Mouse (Mus musculus) E14TG2a.4 (cell line): Measurements from ENCODE around the gene Arhgap32.

Source experiments
- CTCF ChIP-seq: conservative IDR thresholded peaks from 2 replicates; pipeline ENCODE4 v1.5.1; 2014; ENCODE audit warnings: low read length
- POU5F1 ChIP-seq: IDR thresholded peaks from 2 replicates; pipeline ENCODE4 v1.6.1; 2014; ENCODE audit warnings: low read length, borderline replicate concordance

DNA sequence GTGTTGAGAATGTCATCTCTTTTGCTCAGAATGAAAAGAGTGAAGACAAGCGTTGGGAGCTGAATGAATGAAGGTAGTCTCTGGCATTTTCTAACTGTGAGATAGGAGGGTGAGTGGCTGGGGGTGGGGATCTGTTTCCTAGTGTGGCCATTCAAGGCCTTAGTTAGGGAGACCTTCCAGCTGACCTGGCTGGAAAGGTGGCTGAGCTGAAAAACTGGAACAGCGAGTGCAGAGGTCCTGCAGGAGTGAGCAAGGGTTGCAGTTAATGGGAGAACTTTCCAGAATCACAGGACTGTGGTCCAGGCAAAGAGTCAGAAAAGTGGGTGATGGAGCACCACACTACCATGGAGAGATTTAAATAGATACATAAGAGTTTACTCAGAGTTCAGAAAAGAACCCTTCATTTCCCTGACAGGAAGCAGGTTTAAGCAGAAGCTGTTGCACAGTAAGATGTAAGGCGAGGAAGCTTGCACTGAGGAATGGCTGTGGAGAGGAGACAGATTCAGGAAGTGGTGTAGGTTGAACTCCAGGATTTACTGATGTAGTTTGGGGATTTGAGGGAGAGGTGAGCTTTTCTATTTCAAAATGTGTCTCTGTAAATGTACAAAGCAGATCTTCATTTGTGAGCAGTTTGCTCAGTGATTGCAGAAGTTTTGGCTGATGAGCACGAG lies 27.7 kb upstream of the Arhgap32 start:
- TF ChIP-seq CTCF (no peak), POU5F1 (no peak)
